Mouse (Mus musculus): ENCODE results near the gene Selp.

Gene Selp

DNA sequence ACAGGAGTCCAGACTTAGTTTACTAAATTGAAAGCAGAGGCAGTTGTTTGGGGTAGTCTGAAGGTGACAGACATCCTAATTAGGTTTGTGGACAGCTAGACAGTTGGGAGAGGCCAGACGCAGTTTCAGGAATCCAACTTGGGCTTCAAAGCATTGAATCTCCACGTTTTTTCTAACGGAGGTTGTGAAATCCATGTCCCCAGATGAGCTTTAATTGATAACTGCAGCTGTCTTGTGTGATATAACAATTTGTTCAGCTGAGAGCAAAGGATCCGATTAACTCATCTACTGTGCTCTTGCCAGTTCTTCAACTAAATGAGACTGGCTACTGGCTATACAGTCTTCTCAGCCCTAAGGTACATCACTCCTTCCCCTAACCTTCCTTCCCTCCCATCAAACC is 43.5 kb downstream of the Selp start:
- ChIA-PET CTCF (interaction anchor here in 3 of 4 experiments (0.6 to 1.3 kb wide), 3 partner anchors 20 to 181 kb away, joined by 3 to 5 read pairs (median 4); no protein-coding TSS in a partner anchor), POLR2A (no interaction called here)

DNA sequence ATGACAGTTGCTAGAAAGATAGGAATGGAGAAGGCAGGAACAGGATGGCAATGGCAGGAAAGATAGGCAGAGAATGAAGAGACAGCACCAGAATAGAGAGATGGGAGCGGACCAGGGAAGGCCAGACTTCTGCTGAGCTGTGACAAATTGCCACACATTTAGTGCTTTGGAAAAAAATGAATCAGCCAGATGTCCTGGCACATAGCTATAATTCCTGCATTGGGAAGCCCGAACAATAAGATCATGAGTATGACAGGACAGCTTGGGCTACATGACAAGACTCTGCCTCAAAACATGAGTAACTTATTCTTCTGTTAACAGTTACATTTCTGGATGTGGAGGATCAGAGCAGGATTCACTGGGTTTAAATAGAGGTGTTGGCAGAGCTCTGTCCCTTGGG is 44.7 kb downstream of the Selp start:
- POLR2A ChIA-PET: interaction anchor here in 1 of 4 experiments (0.6 kb wide), 1 partner anchor 1571 kb away, joined by 3 read pairs; no protein-coding TSS in a partner anchor
- CTCF ChIA-PET: no interaction called here

DNA sequence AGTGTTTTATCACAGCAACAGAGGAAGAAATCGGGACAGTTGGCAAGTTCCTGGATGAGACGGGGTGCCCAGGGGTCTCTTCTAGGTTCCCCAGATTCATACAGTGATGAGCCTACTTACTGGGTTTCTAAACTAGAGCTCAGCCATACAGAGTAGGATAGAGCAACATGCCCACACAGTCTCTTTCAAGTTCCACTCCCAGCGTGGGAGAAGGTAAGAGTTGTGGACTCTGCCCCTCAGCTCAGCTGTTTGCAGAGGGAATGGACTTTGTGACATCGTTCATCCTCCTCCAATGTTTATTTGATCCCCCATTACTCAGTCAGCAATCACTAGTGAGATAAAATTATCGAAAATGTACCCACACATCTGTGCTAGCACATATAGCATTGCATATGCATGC is 47.7 kb downstream of the Selp start:
- CTCF ChIA-PET: interaction anchor here in 1 of 4 experiments (0.6 kb wide), 1 partner anchor 53 kb away, joined by 4 read pairs; no protein-coding TSS in a partner anchor
- POLR2A ChIA-PET: interaction anchor here in 1 of 4 experiments (1.6 kb wide), 1 partner anchor 11 kb away, joined by 3 read pairs; the partner anchor contains the start of gene F5

DNA sequence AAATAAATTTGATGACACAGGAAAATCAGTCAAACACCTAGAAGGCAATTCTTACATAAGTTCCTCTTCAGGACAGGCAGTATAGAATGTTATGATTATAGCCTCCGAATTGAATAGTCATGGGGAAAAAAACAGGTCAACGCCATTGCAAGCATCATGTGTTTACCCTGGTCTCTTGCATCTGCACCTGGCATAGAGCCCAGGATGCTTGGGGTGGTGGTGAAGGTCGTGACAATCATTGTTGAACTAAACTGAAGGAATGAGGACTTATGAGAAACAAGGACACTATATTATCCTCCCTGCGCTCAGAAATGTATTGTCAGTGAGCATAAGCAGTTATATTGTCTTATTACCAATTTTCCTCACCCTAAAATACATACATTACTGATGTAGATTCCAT is 53.8 kb downstream of the Selp start:
- ChIA-PET CTCF (no interaction called here), POLR2A (interaction anchor here in 1 of 4 experiments (0.6 kb wide), 1 partner anchor 865 kb away, joined by 5 read pairs; no protein-coding TSS in a partner anchor)

DNA sequence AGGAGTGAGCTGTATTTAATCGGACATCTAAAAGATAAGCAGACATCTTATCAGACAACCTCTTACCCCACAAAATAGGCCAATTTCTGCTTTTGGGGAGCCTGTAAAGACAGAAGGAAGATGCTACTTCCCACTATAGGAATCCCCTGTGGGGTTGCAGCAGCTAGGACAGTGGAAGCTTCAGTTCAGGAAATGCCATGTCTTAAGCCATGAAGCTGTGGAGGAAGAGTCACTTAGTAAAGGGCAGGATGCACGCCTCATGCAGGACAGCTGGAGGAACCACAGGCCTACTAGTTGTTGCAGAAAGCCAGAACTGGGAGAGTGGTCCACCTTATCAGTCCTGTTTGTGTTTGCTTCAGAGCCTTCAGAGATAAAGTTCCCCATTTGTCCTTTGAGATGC is 55.4 kb downstream of the Selp start:
- POLR2A ChIA-PET: no interaction called here

DNA sequence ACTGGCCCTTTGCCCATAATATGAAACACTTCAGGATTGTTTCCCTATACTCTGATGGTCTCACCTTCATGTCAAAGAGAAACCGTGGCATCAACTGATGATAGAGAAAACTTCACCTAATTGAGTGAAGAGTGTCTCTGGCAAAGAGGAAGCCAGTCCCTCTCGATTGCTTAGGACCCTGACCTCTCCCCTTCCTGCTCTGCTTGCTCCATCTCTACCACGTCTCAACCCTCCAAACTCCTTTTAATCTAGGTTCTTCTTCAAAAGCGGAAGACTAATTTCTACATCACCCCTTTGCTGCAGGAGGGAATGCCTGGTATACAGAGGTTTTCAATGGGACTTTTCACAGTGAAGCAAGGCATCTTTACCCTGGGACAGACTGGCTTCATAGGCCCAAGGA is 58.1 kb downstream of the Selp start:
- CTCF ChIA-PET: no interaction called here
- POLR2A ChIA-PET: no interaction called here

More for the DNA sequence above, 55.4 kb downstream of the Selp start:
- CTCF ChIA-PET: no interaction called here

DNA sequence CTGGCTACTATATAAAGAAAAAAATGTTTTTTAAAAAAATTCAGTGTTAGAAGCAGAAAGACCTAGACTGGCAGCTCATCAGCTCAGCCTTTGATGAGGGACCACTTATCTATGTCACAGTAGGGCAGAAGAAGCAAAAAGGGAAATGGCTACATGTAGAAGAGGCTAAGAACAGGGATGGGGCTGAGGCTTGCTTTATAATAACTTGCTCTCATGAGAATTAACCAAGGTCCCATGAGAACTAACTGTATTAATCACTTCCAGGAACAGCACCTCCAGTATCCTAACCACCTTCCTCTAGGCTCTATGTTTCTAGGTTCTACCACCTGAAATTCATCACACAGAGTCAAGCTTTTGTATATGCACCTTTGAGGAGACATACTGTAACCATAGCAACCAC is 61.8 kb downstream of the Selp start:
- ChIA-PET POLR2A (interaction anchor here in 1 of 4 experiments (0.7 kb wide), 1 partner anchor 722 kb away, joined by 4 read pairs; no protein-coding TSS in a partner anchor), CTCF (no interaction called here)

DNA sequence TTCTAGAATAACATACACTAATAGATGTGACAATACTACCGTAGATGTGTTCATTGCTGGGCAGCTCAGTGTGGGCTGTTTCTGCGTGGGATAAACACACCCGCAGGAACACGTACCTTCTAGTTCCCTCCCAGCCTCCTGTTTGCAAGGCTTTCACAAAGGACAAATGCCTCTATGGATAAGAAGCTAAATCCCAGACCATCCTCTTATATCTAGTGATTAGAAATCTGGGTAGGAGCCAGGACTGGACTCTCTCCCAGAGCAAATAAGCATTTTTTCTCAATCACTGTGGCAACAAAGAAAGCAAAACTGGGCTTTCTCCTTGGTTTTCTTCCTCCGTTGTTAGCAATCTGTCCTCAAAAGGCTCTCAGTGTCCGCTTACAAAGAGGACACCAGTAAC is 63.4 kb downstream of the Selp start:
- ChIA-PET POLR2A (interaction anchor here in 1 of 4 experiments (1.3 kb wide), 1 partner anchor 12 kb away, joined by 5 read pairs; no protein-coding TSS in a partner anchor), CTCF (no interaction called here)

DNA sequence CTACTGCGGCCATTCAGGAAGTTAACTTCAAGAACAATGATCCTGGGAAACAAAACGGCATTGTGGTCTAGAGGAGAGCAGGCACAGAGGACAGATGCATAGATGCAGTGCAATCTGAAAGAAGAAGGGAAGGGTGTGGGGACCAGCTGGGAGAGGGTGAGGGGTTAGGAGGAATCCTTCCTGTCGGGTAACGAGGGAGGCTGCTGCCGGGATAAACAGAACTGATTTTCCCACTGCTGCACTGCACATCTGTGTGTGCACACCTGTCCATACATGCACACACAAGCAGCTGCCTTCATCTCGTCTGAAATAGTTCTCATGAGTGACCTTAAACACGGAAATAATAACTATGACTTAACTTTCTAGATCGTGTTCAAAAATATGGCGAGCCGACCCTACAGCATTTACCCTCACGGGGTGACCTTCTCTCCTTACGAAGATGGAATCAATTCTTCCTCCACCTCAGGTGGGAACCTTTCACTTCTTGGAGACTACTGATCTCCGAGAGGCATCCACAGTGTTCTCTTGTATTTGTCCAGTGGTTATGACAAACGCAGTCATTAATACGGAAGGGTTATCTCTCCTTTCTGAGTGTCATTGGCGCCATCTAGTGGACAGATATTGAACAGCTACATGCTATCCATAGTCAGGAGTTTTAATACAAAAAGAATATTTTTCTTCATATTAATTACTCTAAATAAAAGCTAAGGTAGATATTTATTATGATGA is 69.2 kb downstream of the Selp start:
- POLR2A ChIA-PET: no interaction called here
- CTCF ChIA-PET: interaction anchor here (0.5 to 2.2 kb wide), 11 partner anchors 9 to 1034 kb away, joined by 3 to 5 read pairs (median 3); partner anchors contain the start of gene F5 (in 1 of the 4)

DNA sequence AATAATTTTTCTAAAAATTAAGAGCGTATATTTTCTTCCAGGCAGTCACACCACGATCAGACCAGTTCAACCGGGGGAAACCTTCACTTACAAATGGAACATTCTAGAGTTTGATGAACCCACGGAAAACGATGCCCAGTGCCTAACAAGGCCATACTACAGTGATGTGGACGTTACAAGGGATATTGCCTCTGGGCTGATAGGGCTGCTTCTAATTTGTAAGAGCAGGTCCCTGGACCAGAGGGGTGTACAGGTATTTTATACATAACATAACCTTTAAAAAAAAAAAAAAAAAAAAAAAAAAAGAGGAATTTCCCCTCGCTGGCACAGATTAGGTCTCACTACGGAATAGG is 69.8 kb downstream of the Selp start:
- ChIA-PET POLR2A (interaction anchor here in 1 of 4 experiments (0.6 kb wide), 1 partner anchor 122 kb away, joined by 3 read pairs; no protein-coding TSS in a partner anchor), CTCF (interaction anchor here (0.5 to 2.2 kb wide), 12 partner anchors 8 to 1034 kb away, joined by 3 to 5 read pairs (median 3); partner anchors contain the start of gene F5 (in 1 of the 4))

DNA sequence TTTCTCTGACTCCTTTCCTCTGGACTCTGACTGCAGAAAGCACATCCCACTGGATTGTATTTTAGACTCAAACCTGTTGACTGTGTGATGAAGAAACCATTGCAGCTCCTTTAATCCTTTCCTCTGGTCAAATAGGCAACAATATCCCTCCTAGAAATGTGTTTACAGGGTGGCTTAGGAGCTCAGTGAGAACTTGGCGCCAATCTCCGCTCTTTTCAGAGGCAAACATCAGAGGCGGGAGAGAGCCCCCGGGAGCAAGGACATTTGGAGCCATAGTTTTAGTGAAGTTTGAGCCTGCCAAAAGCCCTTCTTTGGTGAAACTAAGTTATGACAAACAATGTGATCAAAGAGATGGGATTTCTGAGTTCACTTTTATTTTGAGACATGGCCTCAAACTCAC is 70.3 kb downstream of the Selp start:
- ChIA-PET CTCF (interaction anchor here in 2 of 4 experiments (0.7 to 2.2 kb wide), 4 partner anchors 8 to 47 kb away, joined by 3 to 5 read pairs (median 3); no protein-coding TSS in a partner anchor), POLR2A (interaction anchor here in 1 of 4 experiments (0.6 kb wide), 1 partner anchor 122 kb away, joined by 3 read pairs; no protein-coding TSS in a partner anchor)

DNA sequence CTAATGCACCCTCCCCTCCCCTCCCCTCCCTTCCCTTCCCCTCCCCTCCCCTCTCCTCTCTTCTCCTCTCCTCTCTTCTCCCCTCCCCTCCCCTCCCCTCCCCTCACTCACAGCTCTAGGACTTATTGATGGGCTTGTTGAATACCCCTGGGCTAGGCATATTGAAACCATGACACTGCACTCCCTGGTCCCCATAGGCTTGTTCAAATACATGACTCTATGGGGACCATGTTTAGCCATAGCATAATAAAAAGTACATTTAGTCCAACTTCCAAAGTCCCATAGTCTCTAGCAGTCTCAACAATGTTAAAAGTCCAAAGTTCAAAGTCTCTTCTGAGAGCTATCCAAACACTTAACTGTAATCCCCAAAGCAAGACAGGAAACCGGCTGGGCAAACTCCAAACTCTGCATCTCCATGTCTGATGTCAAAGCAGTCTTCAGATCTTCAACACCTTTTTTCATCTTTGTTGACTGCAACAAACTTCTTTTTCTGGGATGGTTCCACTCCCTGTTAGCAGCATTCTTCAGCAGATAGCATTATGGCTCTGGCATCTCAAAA is 72.0 kb downstream of the Selp start:
- CTCF ChIA-PET: no interaction called here
- POLR2A ChIA-PET: no interaction called here

DNA sequence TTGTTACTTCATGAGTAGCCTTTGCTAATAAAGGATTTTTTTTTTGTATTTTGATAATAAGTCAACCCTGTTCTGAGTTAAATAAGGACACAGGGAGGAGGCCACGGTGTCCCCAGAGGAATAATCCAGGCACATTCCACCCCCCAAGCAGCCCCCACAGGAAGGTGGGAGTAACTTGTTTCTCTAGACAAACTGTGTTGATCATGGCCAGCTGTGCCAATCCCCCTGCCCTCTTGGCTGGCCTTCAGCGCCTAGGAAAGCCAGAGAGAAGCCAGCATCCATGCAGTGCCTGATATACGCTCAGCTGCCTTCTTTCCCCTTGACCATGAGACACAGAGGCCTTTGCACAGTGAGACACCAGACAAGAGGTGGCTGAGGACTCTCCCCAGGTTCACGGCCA is 84.5 kb downstream of the Selp start:
- CTCF ChIA-PET: no interaction called here
- POLR2A ChIA-PET: no interaction called here
